Mouse (Mus musculus) urinary bladder, postnatal 36 days (tissue): Measurements from ENCODE around the gene Sprr2a2.
"Not testable (repeated sequence)": the region's sequence is repeated elsewhere in the genome, so short reads cannot be mapped to it uniquely, and the experiment has no call there.

Experiments used
- DNase-seq, 2 experiments: peaks; one replicate each; pipeline ENCODE4 v3.0.0; 2022; ENCODE audit warnings: low spot score in 2 of 2, mixed read lengths in 1 of 2

The Sprr2a2 gene

GRCm38 (mm10) chr3:92215569-92215968, at the start of gene Sprr2a2, which contains the start of gene Sprr2a1:
Gene Sprr2a2, plus strand, starts transcription at chr3:92215920.
Gene Sprr2a1, plus strand, starts transcription at chr3:92215799.
- DNase-seq, result not testable (repeated sequence)

DNA sequence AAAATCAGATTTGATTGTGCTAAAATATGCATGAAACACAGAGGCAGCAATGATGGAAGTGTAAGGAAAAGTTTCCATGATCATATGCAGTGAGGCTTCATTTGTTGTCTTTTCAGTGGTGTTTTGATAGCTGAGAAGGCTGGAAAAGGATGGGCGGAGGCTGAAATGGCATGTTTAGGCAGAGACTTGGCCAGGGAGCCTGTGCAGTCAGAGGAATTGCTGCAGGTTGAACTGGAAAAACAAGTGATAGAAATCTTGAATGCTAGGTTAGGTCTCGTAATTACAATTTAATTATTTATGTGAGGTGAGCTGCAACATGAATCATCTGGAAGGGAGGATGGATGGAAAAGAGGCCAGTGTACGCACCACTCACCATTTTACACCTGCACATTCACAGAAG, 45.9 kb upstream of the Sprr2a2 start:
- DNase-seq, result peak; percentile 33 to 56

GRCm38 (mm10) chr3:92176880-92177279, 38.8 kb upstream of the Sprr2a2 start:
- no peak for DNase-seq

DNA sequence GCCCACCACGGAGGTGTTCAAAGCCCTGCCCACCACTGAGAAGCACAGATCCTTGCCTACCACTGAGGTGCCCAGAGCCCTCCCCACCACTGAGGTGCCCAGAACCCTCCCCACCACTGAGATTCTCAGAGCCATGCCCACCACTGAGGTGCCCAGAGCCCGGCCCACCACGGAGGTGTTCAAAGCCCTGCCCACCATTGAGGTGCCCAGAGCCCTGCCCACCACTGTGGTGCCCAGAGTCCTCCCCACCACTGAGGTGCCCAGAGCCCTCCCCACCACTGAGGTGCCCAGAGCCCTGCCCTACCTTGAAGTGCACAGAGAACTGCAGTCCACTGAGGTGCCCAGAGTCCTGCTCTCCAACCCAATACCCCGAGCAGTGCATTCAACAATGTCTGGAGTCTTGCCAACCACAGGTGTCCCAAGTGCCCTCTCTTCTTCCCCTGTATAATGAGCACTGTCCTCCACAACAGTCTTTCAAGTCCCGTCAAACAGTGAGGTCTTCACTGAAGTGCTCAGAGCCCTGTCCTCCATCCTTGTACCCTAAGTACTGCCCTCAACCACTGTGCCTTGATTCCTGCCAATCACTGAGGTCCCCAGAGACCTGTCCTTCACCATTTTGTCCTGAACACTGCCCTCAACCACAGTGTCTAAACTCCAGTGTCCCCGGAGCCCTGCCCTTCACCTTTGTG, 20.1 kb upstream of the Sprr2a2 start:
- no peak for DNase-seq

GRCm38 (mm10) chr3:92211133-92211925, 4.4 kb upstream of the Sprr2a2 start:
- not testable (repeated sequence) for DNase-seq

DNA sequence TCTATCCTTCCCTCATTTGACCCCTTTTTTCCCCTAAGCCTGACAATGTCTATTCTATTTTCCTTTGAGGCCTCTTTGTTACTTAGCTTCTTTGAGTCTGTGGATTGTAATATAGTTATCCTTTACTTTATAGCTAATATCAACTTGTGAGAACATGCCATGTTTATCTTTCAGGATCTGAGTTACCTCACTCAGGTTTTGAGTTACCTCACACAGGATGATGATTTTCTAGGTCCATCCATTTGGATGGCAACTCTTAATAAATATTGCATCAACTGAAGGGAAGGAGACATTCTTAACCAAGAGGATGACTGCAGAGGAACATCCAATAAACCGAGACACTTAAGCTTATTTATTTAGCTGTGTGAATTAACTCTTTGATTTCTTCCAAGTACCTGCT, 3.7 kb upstream of the Sprr2a2 start:
- not testable (repeated sequence) for DNase-seq

DNA sequence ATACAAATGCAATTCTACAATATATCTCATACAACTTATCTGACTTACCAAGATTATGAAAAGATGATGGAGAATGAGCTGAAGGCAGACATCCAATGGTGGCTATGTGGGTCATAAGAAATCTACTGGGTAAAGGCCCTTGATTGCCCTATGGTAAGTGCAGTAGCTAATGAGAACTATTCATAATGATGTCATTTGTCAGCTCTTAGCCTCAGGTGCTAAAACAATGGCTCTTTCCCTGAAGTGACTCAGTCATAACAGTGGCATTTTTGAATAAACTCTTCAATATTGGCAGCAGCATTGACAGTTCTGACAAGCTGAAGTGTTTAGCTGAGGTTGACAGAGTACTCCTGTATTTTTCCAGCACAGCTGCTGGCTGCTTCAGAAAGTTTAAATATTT, 2.1 kb upstream of the Sprr2a2 start:
- not testable (repeated sequence) for DNase-seq

GRCm38 (mm10) chr3:92219031-92219430, 3.3 kb downstream of the Sprr2a2 start:
- not testable (repeated sequence) for DNase-seq

- not testable (repeated sequence) for DNase-seq
These were observed 8.0 kb downstream of the Sprr2a2 start for GRCm38 (mm10) chr3:92223708-92224107.

GRCm38 (mm10) chr3:92227410-92227809, 11.7 kb downstream of the Sprr2a2 start:
- DNase-seq, result not testable (repeated sequence)

DNA sequence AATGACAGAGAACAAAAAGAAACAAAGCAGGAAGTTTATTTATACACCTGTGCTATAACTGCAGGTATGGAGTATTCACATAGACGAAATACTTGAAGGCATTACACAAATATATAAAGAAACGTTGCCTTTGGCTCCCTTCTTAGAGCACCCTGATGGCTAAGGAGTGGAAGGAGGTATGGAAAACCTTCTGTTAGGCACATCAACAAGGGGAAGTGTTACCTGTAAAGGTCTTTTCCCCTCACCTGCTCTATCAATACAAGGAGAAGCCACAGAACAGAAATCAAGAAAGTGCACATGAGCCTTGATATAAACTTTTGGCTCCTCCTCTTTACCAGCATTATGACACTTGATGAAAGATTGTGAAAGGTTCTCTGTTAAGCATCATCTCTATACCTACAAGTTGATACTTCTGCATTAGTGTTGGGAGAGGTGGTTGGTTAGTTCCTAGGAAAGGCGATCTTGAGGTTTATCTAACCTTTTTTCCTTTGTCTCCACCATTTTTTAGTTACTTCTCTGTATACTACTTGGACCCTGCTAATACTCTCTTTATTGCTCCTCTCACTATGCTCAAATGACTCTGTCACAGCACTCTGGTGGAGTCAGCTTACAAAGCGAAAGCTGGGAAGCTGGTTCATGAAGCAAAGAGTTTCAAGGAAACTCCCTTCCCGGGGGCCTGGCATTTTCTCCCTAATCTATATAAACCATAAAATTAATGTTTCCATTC, 20.9 kb downstream of the Sprr2a2 start:
- not testable (repeated sequence) for DNase-seq

- not testable (repeated sequence) for DNase-seq
These were observed 23.0 kb downstream of the Sprr2a2 start for GRCm38 (mm10) chr3:92238736-92239135.

DNA sequence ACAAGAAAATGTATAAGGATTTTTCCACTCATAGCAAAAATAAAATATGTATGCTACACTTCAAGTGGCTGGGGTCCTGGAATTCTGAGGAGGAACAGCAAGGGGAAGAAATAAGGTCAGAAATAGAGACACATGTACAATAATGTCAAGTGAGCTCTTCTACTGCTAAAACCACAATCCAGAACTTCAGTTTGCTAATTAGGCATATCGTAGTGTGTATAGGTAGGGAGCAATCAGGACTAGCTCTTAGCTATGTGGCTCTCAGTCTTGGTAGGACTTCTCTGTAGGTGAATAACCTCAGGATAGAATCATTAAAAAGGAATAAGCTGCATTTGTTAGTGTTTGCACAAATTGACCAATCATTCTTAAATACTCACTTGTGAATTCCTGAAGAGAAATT, 23.5 kb downstream of the Sprr2a2 start:
- not testable (repeated sequence) for DNase-seq

- DNase-seq, result not testable (repeated sequence)
These were observed 29.1 kb downstream of the Sprr2a2 start for GRCm38 (mm10) chr3:92244833-92245232.

DNA sequence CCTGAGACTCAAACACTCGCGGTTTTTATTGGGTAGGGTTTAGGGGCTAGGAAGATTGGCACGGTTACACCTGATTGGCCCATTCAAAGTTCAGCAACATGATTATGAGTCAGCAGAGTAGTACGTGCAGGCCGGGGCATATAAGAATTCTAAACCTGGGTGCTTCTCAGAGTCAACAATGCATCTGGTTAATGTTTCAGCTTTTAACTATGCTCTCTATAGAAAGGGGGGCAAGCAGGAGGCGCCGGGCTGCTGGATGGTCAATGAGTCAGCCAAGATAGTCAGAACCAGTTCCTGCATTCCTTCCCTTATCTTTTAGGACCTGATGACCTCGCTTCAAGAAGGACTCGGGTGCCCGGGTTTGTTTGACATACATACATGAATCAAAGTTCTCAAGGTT, 30.5 kb downstream of the Sprr2a2 start:
- DNase-seq, result not testable (repeated sequence)

DNA sequence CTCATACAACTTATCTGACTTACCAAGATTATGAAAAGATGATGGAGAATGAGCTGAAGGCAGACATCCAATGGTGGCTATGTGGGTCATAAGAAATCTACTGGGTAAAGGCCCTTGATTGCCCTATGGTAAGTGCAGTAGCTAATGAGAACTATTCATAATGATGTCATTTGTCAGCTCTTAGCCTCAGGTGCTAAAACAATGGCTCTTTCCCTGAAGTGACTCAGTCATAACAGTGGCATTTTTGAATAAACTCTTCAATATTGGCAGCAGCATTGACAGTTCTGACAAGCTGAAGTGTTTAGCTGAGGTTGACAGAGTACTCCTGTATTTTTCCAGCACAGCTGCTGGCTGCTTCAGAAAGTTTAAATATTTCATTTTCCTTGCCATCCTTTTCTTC, 32.8 kb downstream of the Sprr2a2 start:
- not testable (repeated sequence) for DNase-seq

DNA sequence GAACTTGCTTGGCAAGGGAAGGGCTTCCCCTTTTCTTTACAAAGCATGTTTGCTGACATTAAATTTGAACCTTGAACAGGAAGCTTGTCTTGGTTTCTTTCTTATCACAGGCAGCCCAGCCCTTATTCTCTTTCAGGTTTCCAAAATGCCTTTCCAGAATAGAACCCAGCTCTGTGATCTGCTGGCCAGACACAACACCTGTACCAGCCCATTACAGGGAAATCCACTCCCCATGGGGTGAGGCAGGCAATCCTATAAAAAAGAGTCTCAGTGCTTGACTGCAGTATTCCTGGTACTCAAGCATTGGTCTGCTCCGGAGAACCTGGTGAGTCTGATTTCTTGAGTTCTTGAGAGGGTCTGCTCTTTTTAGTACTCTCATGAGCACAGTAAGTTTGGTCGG, 34.7 kb downstream of the Sprr2a2 start:
- DNase-seq, result not testable (repeated sequence)

- DNase-seq, result not testable (repeated sequence)
These were observed 38.1 kb downstream of the Sprr2a2 start for GRCm38 (mm10) chr3:92253860-92254259.

GRCm38 (mm10) chr3:92258526-92258925, 42.8 kb downstream of the Sprr2a2 start:
- DNase-seq, result not testable (repeated sequence)

GRCm38 (mm10) chr3:92263462-92263861, 47.7 kb downstream of the Sprr2a2 start:
- DNase-seq, result not testable (repeated sequence)

GRCm38 (mm10) chr3:92271414-92271985, 55.8 kb downstream of the Sprr2a2 start:
- not testable (repeated sequence) for DNase-seq

- not testable (repeated sequence) for DNase-seq
These were observed 57.8 kb downstream of the Sprr2a2 start for GRCm38 (mm10) chr3:92273504-92273903.
